Mouse (Mus musculus): ENCODE measurements around the gene Prg2. TPM values are rescaled to one million over a fixed set of nuclear protein-coding genes. Genes with fewer than 3 reads are reported as not detected.

The Prg2 gene
- polyA plus RNA-seq, 1 experiment from 2014 or later = 0.51 TPM

DNA sequence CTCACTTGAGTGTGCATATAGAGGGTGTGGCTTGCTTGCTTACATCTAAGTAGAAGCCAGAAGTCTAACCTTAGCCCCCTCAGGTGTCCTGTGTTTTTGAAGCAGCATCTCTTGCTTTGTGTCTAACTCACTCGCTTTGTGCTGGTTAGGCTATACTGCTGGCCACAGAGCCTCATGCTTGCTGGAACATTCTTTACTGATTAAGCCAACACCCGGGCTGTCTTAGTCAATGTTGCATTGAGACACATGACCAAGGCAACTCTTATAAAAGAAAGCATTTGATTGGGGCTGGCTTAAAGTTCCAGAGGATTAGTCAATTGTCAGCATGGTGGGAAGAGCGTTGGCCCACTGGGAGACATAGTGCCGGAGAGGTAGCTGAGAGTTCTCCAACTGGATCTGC is 38.5 kb upstream of the Prg2 start:
- Histone ChIP-seq H3K27me3 (no peaks in the 10 kb centered on the region), H3K36me3 (peaks cover 35% of the 10 kb centered on the region), H3K9me3 (no peaks in the 10 kb centered on the region), H3K4me2 (no peak overlapping the region), H3K9ac (replicated peaks) (no peak overlapping the region), H3K27ac (no peak overlapping the region), H3K4me1 (replicated peaks) (peaks cover 18% of the 10 kb centered on the region), H3K4me3 (replicated peaks) (no peak overlapping the region)
- no peak for ATAC-seq (ENCODE audit: insufficient number of reproducible peaks, insufficient read depth, low FRiP score, low TSS enrichment, low read depth)
- 91% methylated on average over 4 of the region's 4 CpGs for WGBS

DNA sequence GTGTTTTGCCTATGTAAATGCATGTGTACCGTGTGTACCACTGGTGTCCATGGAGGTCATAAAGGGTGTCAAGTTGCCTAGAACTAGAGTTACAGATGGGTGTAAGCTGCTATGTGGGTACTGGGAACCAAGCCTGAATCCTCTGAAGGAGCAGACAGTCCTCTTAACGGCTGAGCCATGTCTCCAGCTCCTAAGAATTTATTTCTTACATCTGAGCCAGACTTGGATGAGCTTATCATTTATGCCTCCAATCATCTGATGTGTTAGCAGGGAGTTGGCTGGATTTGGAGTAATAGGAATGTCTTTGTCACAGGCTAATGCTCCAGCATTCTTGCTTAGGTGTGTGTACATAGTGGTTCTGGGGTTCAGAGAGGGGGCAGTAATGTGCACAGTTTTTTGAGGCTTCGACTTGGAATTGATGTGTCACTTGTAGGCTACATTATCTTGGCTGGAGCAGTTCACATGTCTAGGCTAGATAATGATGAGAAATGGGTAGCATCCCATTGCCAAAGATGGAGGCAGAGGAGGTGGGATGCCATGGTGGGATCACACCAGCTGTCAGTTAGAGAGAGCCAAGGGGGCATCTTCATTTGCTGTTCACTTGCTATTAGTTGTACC is 33.0 kb upstream of the Prg2 start:
- no peaks in the 10 kb centered on the region for H3K9me3 ChIP-seq
- H3K9ac ChIP-seq (replicated peaks) = no peak overlapping the region
- WGBS = 89% methylated on average over 3 of the region's 3 CpGs
- H3K36me3 ChIP-seq = peaks cover 78% of the 10 kb centered on the region
- ATAC-seq (ENCODE audit: insufficient number of reproducible peaks, insufficient read depth, low FRiP score, low TSS enrichment, low read depth) = no peak
- H3K27ac ChIP-seq = no peak overlapping the region
- H3K4me1 ChIP-seq (replicated peaks) = no peaks in the 10 kb centered on the region
- no peaks in the 10 kb centered on the region for H3K27me3 ChIP-seq
- H3K4me2 ChIP-seq = no peak overlapping the region
- no peak overlapping the region for H3K4me3 ChIP-seq (replicated peaks)

DNA sequence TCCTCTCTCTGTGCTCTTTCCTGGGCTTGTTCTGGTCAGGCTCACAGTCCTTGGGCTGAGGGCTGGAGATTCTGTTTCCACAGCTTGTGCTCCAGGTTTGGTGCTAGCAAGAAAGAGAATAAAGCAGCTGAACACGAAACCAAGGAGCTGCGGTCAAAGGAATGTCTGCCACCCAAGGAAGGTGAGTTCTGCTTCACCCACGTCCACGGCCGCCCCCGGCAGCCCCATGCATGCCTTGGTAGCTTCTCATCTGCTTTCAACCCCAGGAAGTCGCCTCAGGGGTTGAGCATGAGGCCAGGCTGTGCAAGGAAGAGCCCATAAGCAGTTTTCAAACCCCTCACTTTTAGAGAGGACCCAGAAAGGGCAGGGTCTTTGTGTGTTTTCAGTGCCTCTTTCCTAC is 32.0 kb upstream of the Prg2 start:
- no peaks in the 10 kb centered on the region for H3K4me1 ChIP-seq (replicated peaks)
- H3K4me3 ChIP-seq (replicated peaks) = no peak overlapping the region
- H3K9me3 ChIP-seq = no peaks in the 10 kb centered on the region
- 91% methylated on average over 7 of the region's 7 CpGs for WGBS
- H3K27ac ChIP-seq = no peak overlapping the region
- no peak for ATAC-seq (ENCODE audit: insufficient number of reproducible peaks, insufficient read depth, low FRiP score, low TSS enrichment, low read depth)
- no peaks in the 10 kb centered on the region for H3K27me3 ChIP-seq
- no peak overlapping the region for H3K9ac ChIP-seq (replicated peaks)
- H3K36me3 ChIP-seq = peaks cover 82% of the 10 kb centered on the region
- no peak overlapping the region for H3K4me2 ChIP-seq

DNA sequence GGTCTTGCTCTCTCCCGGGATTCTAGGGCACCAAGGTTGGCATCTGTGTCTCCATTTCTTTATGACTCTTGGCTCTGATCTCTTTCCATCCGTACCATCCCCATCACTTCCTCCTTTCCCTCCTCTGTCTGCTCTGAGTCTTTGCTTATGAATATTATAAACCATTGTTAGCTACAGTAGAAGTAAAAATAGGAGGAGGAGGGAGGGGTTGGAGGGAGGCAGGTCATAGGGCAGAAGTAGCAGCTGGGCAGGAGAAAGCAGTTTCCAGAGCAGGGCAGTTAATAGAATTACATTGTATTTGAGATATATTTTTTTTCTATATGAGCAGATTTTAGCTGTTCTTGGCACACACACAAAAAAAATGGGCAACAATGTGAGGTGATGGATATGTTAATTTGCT is 31.5 kb upstream of the Prg2 start:
- Histone ChIP-seq H3K27ac (no peak overlapping the region), H3K4me2 (no peak overlapping the region), H3K4me3 (replicated peaks) (no peak overlapping the region), H3K4me1 (replicated peaks) (no peaks in the 10 kb centered on the region), H3K9me3 (no peaks in the 10 kb centered on the region), H3K27me3 (no peaks in the 10 kb centered on the region), H3K9ac (replicated peaks) (no peak overlapping the region), H3K36me3 (peaks cover 87% of the 10 kb centered on the region)
- ATAC-seq (ENCODE audit: insufficient number of reproducible peaks, insufficient read depth, low FRiP score, low TSS enrichment, low read depth) = no peak
- WGBS = 86% methylated on average over 2 of the region's 2 CpGs

DNA sequence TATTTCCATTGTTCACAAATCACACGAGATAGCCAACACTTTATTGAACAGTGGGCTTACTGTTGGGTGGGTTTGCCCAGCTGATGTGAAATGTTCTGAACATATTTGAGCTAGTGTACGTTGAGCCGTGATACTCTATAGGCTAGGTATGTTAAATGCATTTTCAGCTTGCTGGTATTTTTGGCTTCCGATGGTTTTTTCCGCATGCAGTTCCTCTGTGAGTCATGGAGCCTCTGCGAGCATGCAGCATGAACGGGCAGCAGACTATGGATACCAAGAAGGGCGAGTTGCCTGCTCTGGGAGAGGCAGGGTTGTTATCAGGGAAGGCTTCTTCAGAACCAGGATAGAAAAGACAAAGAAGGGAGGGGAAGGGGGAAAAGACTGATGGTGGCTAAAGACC is 29.2 kb upstream of the Prg2 start:
- Histone ChIP-seq H3K9me3 (no peaks in the 10 kb centered on the region), H3K36me3 (peaks cover 93% of the 10 kb centered on the region), H3K9ac (replicated peaks) (no peak overlapping the region), H3K4me3 (replicated peaks) (no peak overlapping the region), H3K27me3 (no peaks in the 10 kb centered on the region), H3K4me1 (replicated peaks) (no peaks in the 10 kb centered on the region), H3K27ac (no peak overlapping the region), H3K4me2 (no peak overlapping the region)
- 93% methylated on average over 8 of the region's 8 CpGs for WGBS
- ATAC-seq (ENCODE audit: insufficient number of reproducible peaks, insufficient read depth, low FRiP score, low TSS enrichment, low read depth) = no peak

DNA sequence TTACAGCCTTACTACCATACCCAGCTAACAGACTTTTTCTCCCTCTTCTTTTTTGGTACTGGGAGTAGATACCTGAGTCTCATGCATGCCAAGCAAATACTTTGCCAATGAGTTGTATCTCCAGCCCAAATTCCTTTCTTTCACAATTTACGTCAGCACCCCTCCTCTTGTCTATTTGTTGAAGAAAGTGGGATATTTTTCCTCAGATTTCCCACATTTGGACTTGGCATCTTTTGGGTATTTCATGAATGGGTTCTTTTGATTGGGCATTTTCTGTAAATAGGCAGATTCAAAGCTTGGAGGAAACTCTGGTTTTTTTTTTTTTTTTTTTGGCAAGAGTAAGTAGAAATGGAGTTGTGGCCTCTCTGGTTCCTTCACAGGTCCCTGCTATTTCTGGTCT is 28.0 kb upstream of the Prg2 start:
- peaks cover 93% of the 10 kb centered on the region for H3K36me3 ChIP-seq
- no peak overlapping the region for H3K9ac ChIP-seq (replicated peaks)
- H3K27me3 ChIP-seq = no peaks in the 10 kb centered on the region
- no peaks in the 10 kb centered on the region for H3K9me3 ChIP-seq
- H3K4me2 ChIP-seq = no peak overlapping the region
- 93% methylated on average over 1 of the region's 1 CpGs for WGBS
- no peak overlapping the region for H3K27ac ChIP-seq
- ATAC-seq (ENCODE audit: insufficient number of reproducible peaks, insufficient read depth, low FRiP score, low TSS enrichment, low read depth) = no peak
- no peak overlapping the region for H3K4me3 ChIP-seq (replicated peaks)
- H3K4me1 ChIP-seq (replicated peaks) = no peaks in the 10 kb centered on the region

DNA sequence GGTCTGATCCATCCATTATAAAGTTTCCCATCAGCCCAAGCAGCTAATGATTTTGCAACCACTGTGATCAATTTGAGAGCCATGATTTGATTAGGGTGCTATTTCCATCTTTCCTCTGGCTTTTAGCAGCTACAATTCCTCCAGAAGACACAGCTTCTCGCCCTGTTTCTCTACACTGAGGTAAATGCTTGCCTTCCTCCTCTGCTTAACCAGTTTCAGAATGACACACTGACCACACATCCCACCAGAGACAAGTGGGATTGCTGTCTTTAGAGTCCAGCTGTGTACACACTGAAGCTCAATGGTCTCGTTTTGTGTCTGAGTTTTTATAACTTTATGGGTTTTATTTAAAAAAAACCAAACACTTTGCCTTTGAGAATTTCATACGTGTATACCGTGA is 27.6 kb upstream of the Prg2 start:
- ATAC-seq (ENCODE audit: insufficient number of reproducible peaks, insufficient read depth, low FRiP score, low TSS enrichment, low read depth) = no peak
- Histone ChIP-seq H3K9ac (replicated peaks) (no peak overlapping the region), H3K4me3 (replicated peaks) (no peak overlapping the region), H3K9me3 (no peaks in the 10 kb centered on the region), H3K36me3 (peaks cover 92% of the 10 kb centered on the region), H3K4me2 (no peak overlapping the region), H3K27me3 (no peaks in the 10 kb centered on the region), H3K27ac (no peak overlapping the region), H3K4me1 (replicated peaks) (no peaks in the 10 kb centered on the region)
- 87% methylated on average over 4 of the region's 4 CpGs for WGBS

DNA sequence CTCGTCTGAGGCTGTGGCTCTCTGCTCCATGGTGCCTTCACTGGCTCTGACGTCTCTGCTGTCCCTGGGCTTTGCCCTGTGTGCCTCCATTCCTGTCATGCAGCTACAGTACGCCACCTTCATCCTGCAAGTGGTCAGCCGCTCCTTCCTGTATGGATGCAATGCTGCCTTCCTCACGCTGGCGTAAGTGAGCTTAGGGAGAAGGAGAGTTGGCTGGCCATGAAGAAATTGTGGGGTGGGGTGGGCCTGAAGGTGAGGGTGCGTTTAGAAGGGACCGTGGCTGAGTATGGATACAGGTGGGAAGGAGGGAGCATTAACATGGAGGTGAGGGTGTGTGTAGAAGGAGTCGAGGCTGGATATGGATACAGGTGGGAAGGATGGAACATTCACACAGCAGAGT is 24.8 kb upstream of the Prg2 start:
- no peak overlapping the region for H3K27ac ChIP-seq
- H3K27me3 ChIP-seq = no peaks in the 10 kb centered on the region
- H3K4me2 ChIP-seq = no peak overlapping the region
- H3K36me3 ChIP-seq = peaks cover 78% of the 10 kb centered on the region
- H3K9ac ChIP-seq (replicated peaks) = no peak overlapping the region
- no peaks in the 10 kb centered on the region for H3K9me3 ChIP-seq
- 88% methylated on average over 9 of the region's 9 CpGs for WGBS
- H3K4me3 ChIP-seq (replicated peaks) = no peak overlapping the region
- no peaks in the 10 kb centered on the region for H3K4me1 ChIP-seq (replicated peaks)
- ATAC-seq (ENCODE audit: insufficient number of reproducible peaks, insufficient read depth, low FRiP score, low TSS enrichment, low read depth) = peak; percentile 12; the same call in 1 of the 2 replicates

DNA sequence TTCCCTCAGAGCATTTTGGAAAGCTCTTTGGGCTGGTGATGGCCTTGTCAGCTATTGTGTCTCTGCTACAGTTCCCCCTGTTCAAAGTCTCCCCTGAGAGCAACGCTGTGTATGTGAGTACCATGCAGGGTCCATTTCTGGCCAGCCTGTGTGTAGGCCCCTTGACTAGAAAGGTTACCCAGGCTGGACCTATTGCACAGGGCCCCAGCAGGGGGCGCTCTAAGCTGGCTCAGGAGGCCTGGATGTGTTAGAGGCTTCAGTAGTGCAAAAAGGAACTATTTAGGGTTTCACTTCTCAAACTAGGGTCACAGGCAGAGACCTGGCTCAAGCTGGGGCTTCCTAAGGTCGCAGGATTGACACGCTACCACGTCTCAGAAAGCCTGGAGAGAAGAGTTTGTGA is 24.0 kb upstream of the Prg2 start:
- H3K36me3 ChIP-seq = peaks cover 69% of the 10 kb centered on the region
- no peaks in the 10 kb centered on the region for H3K4me1 ChIP-seq (replicated peaks)
- H3K9me3 ChIP-seq = no peaks in the 10 kb centered on the region
- no peak overlapping the region for H3K9ac ChIP-seq (replicated peaks)
- no peaks in the 10 kb centered on the region for H3K27me3 ChIP-seq
- H3K4me2 ChIP-seq = no peak overlapping the region
- H3K27ac ChIP-seq = no peak overlapping the region
- H3K4me3 ChIP-seq (replicated peaks) = no peak overlapping the region
- 65% methylated on average over 5 of the region's 5 CpGs for WGBS
- ATAC-seq (ENCODE audit: insufficient number of reproducible peaks, insufficient read depth, low FRiP score, low TSS enrichment, low read depth) = no peak; the same call in 1 of the 2 replicates

DNA sequence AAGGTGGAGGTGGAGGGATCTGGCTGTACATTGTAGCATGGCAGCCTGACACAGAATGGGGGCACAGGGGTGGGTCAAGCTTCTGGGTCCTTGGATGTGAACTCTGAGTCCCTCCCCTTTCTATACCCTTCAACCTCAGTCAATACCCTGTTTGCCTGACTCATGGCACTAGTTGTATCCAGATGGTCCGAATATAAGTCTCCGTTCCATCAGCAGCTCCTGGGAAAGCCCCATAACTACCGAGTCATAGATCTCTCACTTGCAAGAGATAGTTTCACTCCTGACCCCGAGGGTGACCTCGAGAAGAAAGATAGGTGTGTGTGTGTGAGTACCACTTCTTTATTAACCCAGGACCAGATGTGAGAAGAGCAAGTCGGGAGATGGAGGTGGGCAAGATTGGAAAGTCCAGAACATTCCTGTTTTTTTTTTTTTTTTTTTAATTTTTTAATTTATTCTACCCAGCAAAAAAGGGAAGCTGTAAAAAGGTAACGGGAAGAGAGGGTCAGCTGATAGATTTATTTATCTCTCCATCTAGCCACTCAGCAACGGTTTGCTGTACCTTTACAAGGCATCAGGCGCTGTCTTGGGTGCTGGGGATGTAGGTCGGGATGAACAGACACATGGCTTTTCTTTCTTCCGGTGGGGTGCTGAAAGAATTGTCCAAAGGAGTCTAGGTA is 21.5 kb upstream of the Prg2 start:
- Histone ChIP-seq H3K9me3 (no peaks in the 10 kb centered on the region), H3K4me3 (replicated peaks) (no peak overlapping the region), H3K4me2 (no peak overlapping the region), H3K4me1 (replicated peaks) (no peaks in the 10 kb centered on the region; the same call in 1 of the 2 replicates), H3K9ac (replicated peaks) (no peak overlapping the region), H3K27ac (no peak overlapping the region), H3K36me3 (peaks cover 47% of the 10 kb centered on the region), H3K27me3 (no peaks in the 10 kb centered on the region)
- WGBS = 89% methylated on average over 11 of the region's 11 CpGs
- ATAC-seq (ENCODE audit: insufficient number of reproducible peaks, insufficient read depth, low FRiP score, low TSS enrichment, low read depth) = no peak

DNA sequence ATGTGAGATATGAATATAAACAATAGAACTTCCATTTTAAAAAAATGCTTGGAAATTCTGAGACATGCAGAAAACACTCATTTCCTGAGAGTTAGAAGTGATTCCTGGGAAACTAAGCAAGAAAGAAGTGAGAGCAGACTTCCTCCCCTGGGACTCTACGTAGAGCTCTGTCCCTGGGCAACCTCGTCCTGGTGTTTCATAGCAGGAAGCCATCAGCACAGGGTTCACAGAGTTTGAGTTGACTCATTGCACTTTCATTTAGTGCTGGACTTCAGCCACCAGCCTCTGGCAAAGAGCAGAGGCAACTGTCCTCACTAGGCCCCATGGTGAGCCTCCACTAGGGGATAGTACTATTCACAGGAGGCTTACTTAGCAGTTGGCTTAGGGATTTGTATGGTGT is 19.0 kb upstream of the Prg2 start:
- no peak overlapping the region for H3K4me2 ChIP-seq
- peaks cover 3% of the 10 kb centered on the region; the same call in 1 of the 2 replicates for H3K4me1 ChIP-seq (replicated peaks)
- no peak overlapping the region for H3K9ac ChIP-seq (replicated peaks)
- no peak overlapping the region for H3K4me3 ChIP-seq (replicated peaks)
- no peak overlapping the region for H3K27ac ChIP-seq
- no peak for ATAC-seq (ENCODE audit: insufficient number of reproducible peaks, insufficient read depth, low FRiP score, low TSS enrichment, low read depth)
- 73% methylated on average over 2 of the region's 2 CpGs for WGBS
- peaks cover 25% of the 10 kb centered on the region for H3K36me3 ChIP-seq
- H3K9me3 ChIP-seq = no peaks in the 10 kb centered on the region
- H3K27me3 ChIP-seq = no peaks in the 10 kb centered on the region

DNA sequence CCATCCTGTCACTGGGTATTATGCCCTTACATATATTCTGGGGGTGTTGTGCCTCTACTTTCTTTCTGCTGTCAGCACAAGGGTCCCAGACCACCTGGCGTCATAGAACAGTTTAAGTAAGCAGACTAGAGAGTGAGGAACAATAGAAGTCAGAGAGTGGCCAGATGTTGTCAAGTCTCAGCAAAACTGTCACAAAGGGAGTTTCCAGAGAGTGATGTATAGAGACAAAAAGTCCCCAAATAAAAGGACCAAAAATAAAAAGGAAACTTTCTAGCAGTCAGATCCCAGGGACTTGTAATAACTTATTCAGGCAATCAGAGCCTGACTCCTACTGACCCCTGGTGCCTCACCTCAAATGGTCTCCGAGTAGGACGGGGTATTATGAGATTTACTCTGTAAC is 18.4 kb upstream of the Prg2 start:
- Histone ChIP-seq H3K27ac (no peak overlapping the region), H3K9ac (replicated peaks) (no peak overlapping the region), H3K9me3 (no peaks in the 10 kb centered on the region), H3K4me1 (replicated peaks) (peaks cover 3% of the 10 kb centered on the region; the same call in 1 of the 2 replicates), H3K4me2 (no peak overlapping the region), H3K4me3 (replicated peaks) (no peak overlapping the region), H3K36me3 (peaks cover 19% of the 10 kb centered on the region), H3K27me3 (no peaks in the 10 kb centered on the region)
- WGBS = 78% methylated on average over 3 of the region's 3 CpGs
- no peak for ATAC-seq (ENCODE audit: insufficient number of reproducible peaks, insufficient read depth, low FRiP score, low TSS enrichment, low read depth)
